Mouse (Mus musculus) liver, postnatal 0 days (tissue): Measurements from ENCODE around the gene Rgsl1.

Source experiments
- CTCF ChIP-seq: sonication (generic); IDR thresholded peaks from 2 replicates; pipeline ENCODE4 v1.5.1; 2016; ENCODE audit warnings: antibody characterized with exemption, low read depth
- EP300 ChIP-seq: IDR thresholded peaks from 2 replicates; pipeline ENCODE4 v1.6.1; 2016; ENCODE audit warnings: antibody characterized with exemption, low read depth, mild to moderate bottlenecking

DNA sequence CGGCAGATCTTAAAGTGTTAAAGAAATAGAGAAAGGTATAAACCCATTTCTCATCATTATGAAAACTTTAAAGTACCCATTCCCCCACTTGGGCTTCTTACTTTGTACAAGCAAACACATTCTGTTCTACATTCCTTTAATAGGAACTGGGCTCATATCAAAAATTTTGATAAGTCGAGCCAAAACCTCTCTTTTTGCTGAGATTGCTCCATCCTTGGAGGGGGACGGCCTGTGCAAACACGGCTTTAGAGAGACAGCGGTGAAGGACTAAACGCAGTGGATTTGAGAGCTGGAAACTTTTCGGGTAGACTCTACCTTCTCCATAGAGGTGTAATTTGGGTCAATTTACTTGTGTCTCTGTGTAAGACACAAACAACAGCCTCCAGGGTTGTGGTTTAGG lies 41.3 kb downstream of the Rgsl1 start:
- TF ChIP-seq CTCF = no peak
- TF ChIP-seq EP300 = no peak
